Mouse (Mus musculus) ovary, postnatal 14 days (tissue): ENCODE results near the gene Ube2k.

Experiments
- DNase-seq: peaks from one replicate; pipeline ENCODE4 v3.0.0; 2022; ENCODE audit warnings: low spot score

The Ube2k gene

DNA sequence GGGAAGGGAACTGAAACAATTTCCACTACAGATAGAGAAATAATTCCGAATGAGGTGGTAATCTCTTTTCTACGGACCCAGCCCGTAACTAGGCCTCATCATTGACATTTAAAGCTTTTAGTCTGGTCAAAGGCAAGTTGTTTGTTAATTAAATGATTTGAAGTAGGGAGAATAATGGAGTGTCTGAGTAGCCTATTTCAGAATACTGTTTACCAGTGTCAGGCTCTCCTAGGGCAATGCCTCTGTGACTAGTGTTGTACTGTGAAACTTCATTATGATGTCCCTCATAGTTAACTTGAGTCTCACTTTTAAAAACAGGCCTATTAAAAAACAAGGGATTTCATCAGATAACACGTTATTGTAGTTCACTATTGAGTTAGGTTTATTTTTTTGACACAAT lies 1.1 kb downstream of the Ube2k start:
- DNase-seq, result no peak

DNA sequence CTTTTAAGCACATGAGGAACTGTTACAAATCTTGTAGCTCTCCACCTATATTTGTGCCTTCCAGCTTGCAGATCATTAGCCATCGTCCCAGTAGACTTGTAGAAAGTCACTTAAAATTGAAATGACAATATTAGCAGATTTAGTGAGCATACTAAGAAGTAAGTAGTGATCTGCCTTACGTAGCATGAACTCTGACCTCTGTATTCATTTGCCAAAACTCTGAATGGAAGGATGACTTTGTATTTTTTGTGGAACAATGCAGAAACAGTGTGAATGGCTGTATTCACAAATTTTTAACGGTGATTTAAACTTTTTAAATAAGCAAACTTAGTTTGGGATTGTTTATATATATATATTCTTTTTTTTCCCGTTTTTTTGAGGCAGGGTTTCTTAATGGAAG lies 1.8 kb downstream of the Ube2k start:
- DNase-seq, result no peak

DNA sequence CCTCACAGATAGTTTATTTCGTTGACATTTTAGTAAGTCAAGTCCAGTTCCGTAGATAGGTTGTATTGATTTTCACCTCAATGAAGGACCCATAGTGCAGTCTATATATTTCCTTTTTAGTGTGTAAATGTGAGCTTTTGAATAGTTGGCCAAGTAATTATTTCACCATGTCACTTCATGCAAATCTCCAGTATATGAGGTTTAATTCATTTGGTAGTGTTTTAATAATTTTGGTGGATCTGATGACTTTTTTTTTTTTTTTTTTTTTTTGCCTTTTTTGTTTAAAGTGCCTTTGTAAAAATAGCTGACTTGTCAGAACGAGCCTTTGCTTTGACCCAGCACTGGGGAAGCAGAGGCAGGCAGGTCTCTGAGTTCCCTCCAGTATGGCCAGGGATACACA lies 2.8 kb downstream of the Ube2k start:
- no peak for DNase-seq

DNA sequence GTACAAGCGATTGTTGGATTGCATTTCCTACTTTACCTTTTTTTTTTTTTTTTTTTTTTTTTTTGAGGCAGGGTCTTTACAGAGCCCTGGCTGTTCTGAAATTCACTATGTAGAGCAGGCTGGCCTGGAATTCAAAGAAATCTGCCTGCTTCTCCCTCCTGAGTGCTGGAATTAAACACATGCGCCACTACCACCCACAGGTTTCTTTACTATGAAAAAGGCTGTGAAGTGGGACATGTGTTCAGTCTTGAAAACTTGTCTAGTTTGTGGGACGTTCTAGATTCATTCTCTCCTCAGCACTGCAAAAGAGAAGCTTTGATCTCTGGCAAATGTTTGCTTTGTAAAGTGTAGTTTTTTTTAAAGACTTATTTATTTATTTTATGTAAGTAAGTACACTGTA lies 4.9 kb downstream of the Ube2k start:
- DNase-seq, result no peak

DNA sequence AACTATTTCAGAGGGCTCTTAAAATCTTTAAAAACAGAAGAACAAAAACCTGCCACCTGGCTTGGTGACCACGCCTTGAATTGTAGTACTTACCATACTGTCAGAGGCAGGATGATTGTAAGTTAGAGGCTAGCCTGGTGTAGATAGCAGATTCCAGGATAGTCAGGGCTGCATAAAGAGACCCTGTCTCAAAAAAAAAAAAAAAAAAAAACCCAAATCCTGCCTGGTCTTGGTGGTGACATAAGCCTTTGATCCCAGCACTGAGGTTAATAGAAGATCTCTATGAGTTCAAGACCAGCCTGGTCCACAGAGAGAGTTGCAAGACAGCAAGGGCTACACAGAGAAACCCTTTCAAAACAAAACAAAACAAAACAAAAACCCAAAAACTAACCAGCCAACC lies 6.5 kb downstream of the Ube2k start:
- no peak for DNase-seq

DNA sequence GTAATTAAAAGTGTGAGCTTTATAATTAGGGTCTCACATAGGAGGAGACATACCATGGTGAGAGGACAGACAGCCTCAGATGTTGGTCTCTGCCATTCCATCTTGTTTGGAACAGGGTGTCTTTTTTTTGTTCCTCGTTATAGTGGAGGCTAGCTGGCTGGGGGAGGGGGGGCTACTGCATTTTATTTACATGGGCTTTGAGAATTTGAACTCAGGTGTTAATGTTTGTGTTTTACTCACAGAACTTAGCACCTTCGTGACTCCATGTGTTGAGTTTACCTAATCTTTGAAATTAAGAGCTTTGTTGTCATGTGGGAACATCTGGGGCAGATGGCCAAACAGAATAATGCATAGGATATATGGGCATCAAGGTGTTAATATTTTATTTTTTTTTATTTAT lies 7.6 kb downstream of the Ube2k start:
- no peak for DNase-seq

DNA sequence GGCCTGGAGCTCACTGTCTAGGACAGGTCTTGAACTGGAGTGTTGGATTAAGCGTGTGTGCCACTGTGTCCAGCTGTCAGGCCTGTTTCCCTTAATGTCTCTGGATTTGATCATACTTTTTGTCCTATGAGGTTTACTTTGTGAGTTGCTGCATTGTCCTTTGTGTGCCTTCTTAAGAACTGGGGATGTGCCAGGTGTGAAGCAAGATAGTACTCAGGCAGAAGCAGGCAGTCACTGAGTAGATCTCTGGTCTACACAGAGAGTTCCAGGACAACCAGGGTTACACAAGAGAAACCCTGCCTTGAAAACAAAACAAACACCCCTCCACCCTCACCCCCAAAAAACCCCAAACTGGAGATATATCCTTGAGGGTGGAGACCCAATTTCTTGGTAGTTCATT lies 12.6 kb downstream of the Ube2k start:
- DNase-seq, result no peak

DNA sequence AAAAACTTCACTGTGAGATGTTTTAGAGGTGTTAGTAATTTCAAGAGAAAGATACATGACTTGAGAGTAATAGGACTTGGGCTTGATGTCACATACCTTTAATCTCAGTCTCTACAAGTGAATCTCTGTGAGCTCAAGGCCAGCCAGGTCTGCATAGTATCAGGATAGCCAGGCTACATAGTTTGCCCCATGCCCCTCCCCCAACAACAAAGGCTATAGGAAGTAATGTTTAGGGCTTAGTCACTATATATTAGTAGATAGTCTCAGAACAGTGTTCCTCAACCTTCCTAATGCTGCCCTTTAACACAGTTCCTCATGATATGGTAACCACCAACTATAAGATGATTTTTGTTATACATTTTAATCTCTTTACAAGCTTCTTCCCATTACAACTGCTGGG lies 20.1 kb downstream of the Ube2k start:
- no peak for DNase-seq

DNA sequence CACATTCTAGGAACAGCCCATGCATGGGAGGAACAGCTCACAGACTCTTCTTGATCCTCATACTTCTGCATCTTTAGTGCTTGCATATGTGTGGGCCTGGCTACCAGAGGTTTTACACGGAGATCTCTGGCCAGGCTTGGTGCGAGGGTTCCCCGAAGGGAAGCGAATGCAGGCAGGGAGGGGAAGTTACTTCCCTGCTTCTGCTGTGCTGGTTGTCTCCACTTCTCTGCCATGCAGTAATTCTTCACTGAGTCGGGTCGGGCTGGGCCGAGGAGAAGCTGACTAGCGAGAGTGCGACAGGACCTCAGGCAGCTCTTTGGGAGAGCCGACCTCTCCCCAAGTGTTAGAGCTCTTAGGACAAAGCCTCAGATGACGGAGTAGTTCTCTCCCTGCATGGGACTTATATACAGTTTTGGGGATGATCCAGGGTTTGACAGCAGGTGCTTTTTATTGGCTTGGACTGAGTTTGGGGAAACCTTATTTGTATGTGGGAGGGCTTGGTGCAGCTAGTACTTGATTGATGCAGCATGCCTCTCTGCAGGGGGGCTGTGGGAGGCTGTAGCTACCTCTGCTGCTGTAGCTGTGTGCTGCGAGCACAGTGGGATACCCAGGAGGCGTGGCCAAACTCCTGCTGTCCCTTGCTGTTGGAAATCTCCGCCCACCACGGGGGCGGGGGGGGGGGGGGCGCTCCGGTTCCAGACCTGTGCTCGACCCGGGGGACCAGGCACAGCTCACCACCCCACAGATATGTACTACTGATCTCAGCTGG lies 24.3 kb downstream of the Ube2k start:
- no peak for DNase-seq

DNA sequence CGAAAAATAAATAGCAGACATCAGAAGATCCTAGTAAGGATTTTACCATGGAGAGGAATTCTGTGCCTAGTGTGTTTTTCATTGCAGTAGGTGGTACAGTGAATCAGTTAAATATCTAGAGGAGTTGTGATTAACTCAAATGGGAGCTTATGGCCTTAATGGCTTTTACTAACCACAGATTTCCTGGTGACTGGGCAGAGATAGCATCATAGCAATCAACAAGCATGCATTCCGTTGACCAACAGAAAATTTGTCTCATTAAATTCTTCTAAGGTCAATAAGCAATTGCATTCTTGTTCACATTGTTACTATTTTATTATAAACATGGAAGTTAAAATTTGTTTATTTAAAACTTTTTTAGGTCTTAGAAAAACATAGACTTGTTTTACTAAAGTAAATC lies 28.5 kb downstream of the Ube2k start:
- no peak for DNase-seq

DNA sequence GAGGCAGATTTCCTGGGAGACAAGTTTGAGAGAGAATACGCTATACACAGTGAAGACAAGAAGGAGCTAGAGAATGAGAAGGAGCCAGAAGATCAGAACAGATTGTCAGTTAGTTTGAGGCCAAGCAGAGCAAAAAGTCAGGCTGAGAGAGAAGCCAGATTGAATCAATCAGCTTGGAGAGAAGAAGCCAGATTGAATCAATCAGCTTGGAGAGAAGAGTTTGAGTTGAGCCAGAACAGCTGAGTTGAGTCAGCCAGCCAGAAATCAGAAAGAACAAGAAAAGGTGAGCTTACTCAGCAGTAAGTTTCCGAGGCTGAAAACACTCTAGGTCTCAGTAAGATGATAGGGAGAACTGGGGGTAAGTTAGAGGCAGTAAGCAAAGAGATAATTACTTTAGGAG lies 37.8 kb downstream of the Ube2k start:
- DNase-seq, result no peak

DNA sequence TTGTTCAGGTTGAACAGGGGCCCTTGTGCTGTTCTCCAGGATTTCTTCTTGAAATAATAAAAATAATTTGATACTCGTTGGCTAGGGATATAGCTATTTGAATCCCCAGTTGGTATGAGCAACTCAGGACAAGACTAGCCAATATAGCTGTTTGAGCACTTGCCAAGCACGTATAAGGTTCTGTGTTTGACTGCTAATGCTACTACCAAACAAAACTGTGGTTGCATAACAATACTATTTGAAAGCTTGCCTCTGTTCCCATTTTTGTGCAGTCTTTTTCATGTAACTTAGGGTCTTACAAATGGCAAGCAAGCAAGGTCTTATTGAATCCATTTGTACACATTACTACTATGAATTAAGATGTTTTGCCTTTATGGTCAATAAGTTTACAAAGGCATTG lies 38.9 kb downstream of the Ube2k start:
- no peak for DNase-seq

DNA sequence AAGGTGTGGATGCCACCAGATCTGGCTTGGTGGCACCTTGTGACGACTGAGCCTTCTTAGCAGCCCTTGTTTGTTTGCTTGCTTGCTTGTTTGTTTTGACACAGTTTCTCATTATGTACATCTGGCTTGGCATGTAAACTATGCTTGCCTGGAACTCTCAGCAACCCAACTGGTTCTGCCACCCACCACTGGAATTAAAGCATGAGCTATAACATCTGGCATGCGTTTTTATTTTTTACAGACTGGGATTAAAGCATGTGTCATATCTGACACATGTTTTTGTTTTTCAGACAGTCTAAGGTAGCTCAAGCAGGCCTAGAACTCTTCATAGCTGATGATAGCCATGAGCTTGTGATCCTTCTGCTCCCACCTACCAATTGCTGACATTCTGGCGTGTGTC lies 41.5 kb downstream of the Ube2k start:
- DNase-seq, result no peak

DNA sequence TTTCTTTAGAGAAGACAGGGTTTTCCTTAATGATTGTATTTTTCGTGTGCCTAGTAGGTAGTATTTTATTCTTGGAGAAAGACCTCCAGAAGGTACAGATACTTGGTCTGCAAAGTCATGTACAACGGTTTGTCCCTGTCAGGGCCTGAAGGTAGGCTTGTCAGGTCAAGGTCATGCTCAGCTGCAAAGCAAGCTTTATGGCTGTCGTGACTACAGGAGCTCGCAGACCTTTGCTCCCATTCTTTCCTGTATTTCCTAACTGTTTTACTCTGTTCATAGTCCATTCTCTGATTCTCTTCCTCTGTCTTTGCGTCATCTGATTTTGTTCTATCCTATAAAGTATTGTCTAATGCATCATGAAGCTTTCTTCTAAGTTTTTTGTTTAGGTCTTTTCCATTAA lies 49.3 kb downstream of the Ube2k start:
- DNase-seq, result no peak

DNA sequence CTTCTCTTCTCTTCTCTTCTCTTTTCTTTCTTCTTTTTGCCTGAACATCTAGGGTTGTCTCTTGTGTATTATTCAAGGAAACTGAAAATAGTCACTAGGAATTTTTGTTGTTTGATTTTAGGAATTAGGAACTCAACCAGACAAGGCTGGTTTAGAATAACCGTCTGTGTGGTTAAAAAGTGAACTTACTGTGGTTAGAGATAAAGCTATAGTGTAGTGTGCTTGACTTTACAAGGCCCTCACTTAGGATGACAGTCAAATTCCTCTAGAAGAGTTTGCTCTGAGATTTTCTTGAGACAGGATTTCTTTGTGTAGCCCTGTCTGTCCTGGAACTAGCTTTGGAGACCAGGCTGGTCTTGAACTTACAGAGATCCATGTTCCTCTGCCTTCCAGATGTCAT lies 53.2 kb downstream of the Ube2k start:
- no peak for DNase-seq

DNA sequence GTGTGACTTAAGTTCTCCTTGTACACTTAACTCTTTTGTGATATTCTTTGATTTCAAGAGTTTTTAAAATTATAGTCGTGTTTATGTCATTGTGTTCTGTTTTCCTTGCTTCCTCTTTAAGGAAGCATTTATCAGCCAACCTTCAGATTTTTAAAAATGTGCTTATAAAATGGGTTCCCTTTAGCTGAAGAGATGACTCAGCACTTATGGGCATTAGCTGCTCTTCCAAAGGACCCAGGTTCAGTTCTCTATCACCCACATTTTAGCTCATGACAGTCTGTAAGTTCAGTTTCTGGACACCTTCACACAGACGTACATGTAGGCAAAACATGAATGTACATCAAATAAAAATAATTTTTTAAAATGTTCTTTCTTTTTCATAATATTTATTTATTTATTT lies 55.4 kb downstream of the Ube2k start:
- no peak for DNase-seq

DNA sequence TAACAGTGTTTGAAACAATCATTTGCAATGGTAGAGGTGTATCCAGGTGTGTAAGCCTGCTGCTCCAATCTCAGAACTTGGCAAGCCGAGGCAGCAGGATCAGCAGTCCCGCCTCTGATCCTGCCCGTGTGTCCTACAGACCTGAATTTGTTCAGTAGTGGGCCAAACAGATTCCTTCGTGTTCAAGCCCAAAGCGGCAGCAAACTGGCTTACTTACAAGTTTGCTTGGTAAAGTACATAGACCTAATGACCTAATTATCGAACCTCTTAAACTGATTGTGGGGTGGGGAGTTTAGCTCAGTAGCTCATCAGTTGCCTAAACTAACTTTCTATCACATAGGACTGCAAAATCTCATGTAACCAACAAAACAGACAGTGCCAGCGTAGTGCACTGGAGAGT lies 62.6 kb downstream of the Ube2k start:
- no peak for DNase-seq

DNA sequence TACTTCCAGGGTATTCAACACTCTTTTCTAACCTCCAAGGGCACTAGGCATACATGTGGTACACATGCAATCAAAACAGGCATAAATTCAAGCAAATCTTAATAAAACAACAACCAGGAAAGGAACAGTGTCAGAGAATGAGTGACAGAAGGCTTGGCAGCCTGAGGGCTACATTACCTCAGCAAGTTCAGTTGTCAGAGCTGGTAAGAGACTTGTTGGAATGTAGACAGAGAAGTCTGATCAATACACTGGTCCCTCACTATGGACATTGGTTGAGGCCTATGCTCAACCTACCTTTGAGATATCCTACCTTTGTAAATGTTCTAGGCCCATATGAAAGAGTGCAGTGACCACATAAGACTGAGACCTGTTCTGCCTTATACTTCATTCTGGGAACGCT lies 69.8 kb downstream of the Ube2k start:
- DNase-seq, result no peak

DNA sequence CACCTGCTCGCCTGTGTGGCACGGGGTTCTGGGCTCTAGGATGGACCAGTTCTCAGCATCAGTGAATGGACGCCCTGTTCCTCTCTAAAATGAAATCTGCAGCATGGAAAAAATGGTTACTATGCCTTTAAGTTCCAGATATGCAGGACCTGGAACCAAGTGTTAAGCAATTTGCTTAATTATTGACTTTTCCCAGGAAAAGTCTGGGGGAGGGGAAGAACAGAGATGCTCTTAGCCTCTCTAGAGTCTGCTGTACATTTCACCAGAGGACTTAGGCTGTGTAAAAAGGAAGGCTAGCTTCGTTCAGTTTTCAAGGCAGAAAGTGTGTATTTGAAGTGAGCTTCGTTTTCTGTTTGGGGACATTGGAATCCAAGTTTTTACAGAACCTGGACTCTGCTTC lies 72.7 kb downstream of the Ube2k start:
- DNase-seq, result no peak

DNA sequence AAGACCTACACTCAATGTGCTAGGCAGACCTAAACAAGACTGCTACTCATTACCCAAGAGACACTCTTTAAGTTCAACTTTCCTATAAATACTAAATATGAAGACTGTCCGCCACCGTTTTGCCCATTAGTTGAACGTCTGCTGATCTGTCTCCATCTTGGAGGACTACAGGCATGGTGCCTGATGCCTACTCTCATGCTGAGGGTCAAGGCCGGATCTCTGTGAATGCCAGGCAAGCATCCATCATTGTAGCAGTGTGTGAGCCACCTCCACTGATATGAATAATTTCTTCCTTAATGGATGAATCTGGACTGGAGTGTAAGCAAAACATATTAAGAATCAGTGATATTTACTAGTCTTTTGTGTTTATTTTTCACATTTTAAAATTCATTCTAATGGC lies 73.5 kb downstream of the Ube2k start:
- no peak for DNase-seq

DNA sequence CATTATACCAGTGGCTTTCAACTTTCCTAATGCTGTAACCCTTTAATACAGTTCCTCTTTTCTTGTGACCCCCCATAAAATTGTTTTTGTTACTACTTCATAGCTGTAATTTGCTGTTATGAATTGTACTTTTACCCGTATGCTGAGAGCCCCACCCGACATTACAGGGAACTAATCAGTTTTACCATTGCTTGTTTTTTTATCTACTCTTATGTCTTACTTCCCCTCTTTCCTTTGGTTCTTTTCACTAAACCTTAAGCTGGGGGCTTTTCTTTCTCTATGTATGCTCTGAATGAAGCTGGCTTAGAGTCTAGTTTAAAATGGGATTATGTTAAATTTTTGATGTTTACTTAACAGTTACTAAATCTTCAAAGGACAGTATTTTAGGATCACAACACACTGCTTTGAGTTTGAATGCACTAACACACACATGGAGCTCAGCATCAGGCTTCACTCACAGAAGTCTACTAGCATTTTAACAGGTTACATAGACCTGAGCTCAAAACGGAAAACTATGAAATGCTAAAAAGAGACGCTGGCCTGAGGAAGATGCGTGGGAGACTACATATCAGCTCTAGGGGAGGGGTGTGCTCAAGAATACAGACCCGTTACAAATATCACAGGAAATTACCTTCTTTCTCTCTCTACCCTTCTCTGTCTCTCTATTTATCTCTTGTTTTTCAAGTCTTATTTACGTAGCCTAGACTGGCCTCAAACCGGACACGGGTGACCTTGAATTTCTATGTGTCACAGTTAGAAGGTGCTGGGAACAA lies 76.3 kb downstream of the Ube2k start:
- no peak for DNase-seq

DNA sequence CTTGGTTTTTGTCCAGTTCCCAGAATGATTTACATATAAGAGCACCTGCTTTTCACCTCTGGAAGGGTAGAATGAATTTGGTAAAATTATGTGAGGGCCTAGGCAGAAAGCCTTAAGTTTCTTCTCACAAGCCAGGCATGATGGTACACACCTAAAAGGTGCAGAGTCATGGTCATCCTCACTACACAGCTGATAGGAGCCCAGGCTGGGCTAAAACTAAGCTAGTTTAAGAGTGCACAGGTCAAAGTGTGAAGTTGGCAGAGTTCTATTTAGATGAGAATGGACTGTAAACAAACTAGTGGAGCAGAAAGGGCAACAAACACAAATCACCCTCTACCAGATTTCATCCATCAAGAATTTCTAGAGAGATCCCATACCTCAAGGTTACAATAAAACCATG lies 87.3 kb downstream of the Ube2k start:
- no peak for DNase-seq

DNA sequence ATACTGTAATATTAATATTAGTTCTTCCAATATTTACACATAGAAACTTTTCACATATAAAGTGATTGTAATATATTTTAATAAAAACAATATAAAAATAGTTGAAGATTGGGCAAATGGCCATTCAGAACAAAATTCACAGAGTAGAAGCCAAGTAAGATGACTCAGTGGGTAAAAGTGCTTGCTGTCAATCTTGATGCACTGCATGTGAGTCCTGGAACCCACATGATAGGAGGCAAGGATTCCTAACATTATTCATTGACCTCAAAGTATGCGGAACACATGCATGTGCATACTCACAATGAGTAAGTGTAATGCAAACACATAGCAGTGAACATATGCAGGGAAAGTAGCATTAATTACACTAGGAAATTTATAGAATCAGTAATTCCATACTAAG lies 101.9 kb downstream of the Ube2k start:
- DNase-seq, result no peak
